Mouse (Mus musculus): Measurements from ENCODE around the gene Def8. TPM values are rescaled to one million over a fixed set of nuclear protein-coding genes. Genes with fewer than 3 reads are reported as not detected.

Gene Def8
- polyA plus RNA-seq, 2 experiments = 8.0 to 10.5 TPM

- no peak for DNase-seq (ENCODE audit: low read depth in 3 of 3, low spot score in 3 of 3)
- no peaks in the 10 kb centered on the region; the same call in 1 of the 2 replicates for H3K9me3 ChIP-seq (ENCODE audit: control insufficient read depth, low read length)
- ATAC-seq (ENCODE audit: insufficient read depth) = no peak
- no peak overlapping the region for H3K4me3 ChIP-seq (ENCODE audit: insufficient read depth in 1 of 2, low read depth in 2 of 2, low read length in 2 of 2)
- TF ChIP-seq EP300 (IDR thresholded peaks at IDR 0.05; ENCODE audit: low read depth) = no peak
- no peak for TF ChIP-seq CTCF (IDR thresholded peaks at IDR 0.05; ENCODE audit: low read depth)
- no peaks in the 10 kb centered on the region for H3K36me3 ChIP-seq (replicated peaks; ENCODE audit: control insufficient read depth, insufficient read depth, low read depth)
- 80% methylated on average over 19 of the region's 19 CpGs for WGBS (ENCODE audit: insufficient replicate concordance)
- no peaks in the 10 kb centered on the region for H3K27me3 ChIP-seq (ENCODE audit: control insufficient read depth, insufficient read depth, low read length)
- H3K27ac ChIP-seq = no peak overlapping the region
- no peak overlapping the region for H3K9ac ChIP-seq (replicated peaks)
- H3K4me2 ChIP-seq (ENCODE audit: low read depth) = no peak overlapping the region
- peaks cover 0 to 7% of the 10 kb centered on the region in 2 experiments; a peak in 2 of 4 replicates for H3K4me1 ChIP-seq (replicated peaks; ENCODE audit: control insufficient read depth in 2 of 2, insufficient read depth in 2 of 2, low read length in 1 of 2)
These were observed 2.0 kb upstream of the Def8 start for GRCm38 (mm10) chr8:123421325-123421724.

DNA sequence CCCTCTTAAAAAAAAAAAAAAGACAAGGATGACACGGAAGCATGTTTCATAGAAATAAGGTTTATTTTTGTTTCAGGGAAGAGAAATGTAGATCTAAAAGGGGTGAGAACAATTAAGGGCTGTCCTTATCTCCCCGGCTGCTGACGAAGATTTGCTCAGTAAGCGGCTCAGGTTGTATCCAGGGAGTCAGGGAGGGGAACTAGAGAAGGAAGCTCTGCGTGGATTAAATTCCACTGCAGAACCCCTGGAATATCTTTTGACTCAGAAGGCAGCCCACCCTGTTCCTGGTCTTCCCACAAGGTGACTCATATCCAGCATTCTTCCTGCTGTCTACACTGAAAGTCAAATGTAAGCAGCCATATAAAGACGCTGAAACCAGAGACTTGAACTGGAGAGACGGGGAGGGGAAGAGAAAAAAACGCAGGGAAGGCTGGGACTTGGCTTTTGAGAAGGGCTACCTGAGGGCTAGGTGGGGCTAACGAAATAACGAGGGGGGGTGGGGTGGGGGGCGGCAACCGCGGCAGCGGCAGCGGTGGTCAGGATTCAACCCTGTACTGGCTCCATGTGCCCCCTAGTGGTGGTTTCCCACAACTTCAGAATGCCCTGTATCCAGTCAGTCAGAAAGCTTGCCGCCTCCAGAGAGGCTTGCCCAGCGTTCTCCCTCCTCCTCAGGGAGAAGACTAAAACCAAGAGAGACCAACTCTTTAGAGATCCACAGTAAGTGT is 1.1 kb upstream of the Def8 start:
- WGBS (ENCODE audit: insufficient replicate concordance) = 4% methylated on average over 17 of the region's 17 CpGs

DNA sequence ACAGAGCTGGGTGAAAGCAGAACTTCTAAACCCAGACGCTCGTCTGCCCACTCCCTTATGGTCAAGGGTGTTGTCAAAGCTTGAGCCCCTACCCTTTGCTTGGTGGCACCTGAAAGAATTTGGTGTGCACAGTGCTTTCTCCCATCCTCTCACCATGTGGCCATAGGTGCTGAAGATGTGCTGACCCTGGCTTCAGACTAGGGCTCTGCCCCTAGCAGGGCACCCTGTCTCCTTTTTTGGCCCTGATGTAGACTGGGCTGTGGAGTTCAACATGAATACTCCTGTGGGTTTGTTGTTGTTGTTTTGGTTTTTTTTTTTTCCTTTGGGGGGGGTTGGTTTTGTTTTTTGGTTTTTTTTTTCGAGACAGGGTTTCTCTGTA is 557 bp upstream of the Def8 start:
- TF ChIP-seq CTCF (IDR thresholded peaks at IDR 0.05; ENCODE audit: low read depth) (no peak), EP300 (IDR thresholded peaks at IDR 0.05; ENCODE audit: low read depth) (no peak)
- Histone ChIP-seq H3K4me2 (ENCODE audit: low read depth) (no peak overlapping the region), H3K27ac (no peak overlapping the region), H3K9ac (replicated peaks) (no peak overlapping the region), H3K4me1 (replicated peaks; ENCODE audit: control insufficient read depth in 2 of 2, insufficient read depth in 2 of 2, low read length in 1 of 2) (no peaks in the 10 kb centered on the region; a peak in 1 of 4 replicates), H3K9me3 (ENCODE audit: control insufficient read depth, low read length) (peaks cover 12% of the 10 kb centered on the region), H3K36me3 (replicated peaks; ENCODE audit: control insufficient read depth, insufficient read depth, low read depth) (no peaks in the 10 kb centered on the region), H3K27me3 (ENCODE audit: control insufficient read depth, insufficient read depth, low read length) (no peaks in the 10 kb centered on the region), H3K4me3 (ENCODE audit: insufficient read depth in 1 of 2, low read depth in 2 of 2, low read length in 2 of 2) (no peak overlapping the region)
- whole genome bisulfite sequencing (ENCODE audit: insufficient replicate concordance) = 5% methylated on average over 3 of the region's 3 CpGs
- ATAC-seq (ENCODE audit: insufficient read depth) (no peak), DNase-seq (ENCODE audit: low read depth in 3 of 3, low spot score in 3 of 3) (no peak)

More for the DNA sequence above, 1.1 kb upstream of the Def8 start:
- peak; percentile 81 for TF ChIP-seq CTCF (IDR thresholded peaks at IDR 0.05; ENCODE audit: low read depth)
- no peak for TF ChIP-seq EP300 (IDR thresholded peaks at IDR 0.05; ENCODE audit: low read depth)
- H3K9ac ChIP-seq (replicated peaks) = no peak overlapping the region; the same call in 1 of the 2 replicates
- no peaks in the 10 kb centered on the region for H3K36me3 ChIP-seq (replicated peaks; ENCODE audit: control insufficient read depth, insufficient read depth, low read depth)
- no peak for DNase-seq (ENCODE audit: low read depth in 3 of 3, low spot score in 3 of 3)
- H3K4me1 ChIP-seq (replicated peaks; ENCODE audit: control insufficient read depth in 2 of 2, insufficient read depth in 2 of 2, low read length in 1 of 2) = peaks cover 0 to 1% of the 10 kb centered on the region in 2 experiments; a peak in 2 of 4 replicates
- 0 out of 2 replicates have a peak, but pooled peaks have one; percentile 31 for ATAC-seq (ENCODE audit: insufficient read depth)
- H3K27ac ChIP-seq = no peak overlapping the region
- peak overlapping the region; percentile 7 to 15; a peak in 2 of 4 replicates for H3K4me3 ChIP-seq (ENCODE audit: insufficient read depth in 1 of 2, low read depth in 2 of 2, low read length in 2 of 2)
- H3K9me3 ChIP-seq (ENCODE audit: control insufficient read depth, low read length) = peaks cover 6% of the 10 kb centered on the region
- H3K4me2 ChIP-seq (ENCODE audit: low read depth) = peak overlapping the region; percentile 62
- no peaks in the 10 kb centered on the region for H3K27me3 ChIP-seq (ENCODE audit: control insufficient read depth, insufficient read depth, low read length)

DNA sequence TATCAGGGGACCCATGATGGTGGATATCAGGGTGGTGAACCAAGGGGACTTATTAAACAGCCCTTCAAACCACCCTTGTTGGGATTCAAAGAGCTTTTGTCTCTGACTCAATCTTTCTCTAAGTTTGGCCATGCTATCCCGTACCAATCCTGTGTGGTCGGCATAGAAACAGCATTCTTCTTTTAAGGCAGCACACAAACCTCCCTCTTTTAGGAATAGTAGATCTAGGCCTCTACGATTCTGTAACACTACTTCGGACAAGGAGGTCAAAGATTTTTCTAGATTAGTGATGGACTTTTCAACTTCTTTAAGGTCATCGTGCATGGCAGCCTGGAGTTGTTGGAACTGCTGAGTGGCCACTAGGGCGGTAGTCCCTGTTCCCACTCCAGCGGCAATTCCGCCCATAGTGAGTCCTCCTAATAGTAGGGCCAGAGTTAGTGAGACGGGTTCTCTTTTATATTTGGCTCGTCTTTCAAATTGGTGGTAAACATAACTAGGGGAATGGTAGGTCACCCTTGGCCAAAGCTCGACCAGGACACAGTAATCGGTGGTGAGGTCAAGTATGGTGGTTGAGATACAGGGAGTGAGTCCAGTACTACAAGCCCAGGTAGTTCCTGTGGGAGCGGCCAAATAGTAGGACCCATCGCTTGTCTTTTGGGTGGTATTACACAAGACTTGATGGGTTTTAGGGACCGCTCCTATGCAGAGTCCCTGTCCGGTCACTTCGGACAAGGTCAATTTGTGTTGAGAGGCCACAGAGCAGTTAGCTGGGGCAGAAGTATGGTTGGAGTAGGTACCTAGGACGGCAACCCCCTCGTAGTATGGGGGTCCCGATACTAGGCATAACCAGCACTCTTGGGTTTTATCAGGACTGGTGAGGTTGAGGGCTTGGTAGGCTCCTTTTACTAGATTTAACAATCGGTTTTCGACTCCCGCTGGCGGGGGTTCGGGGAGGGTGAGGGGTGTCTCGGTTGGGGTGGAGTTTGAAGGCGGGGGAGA is 3.5 kb downstream of the Def8 start:
- H3K9me3 ChIP-seq (ENCODE audit: control insufficient read depth, low read length) = peaks cover 28% of the 10 kb centered on the region

More for the DNA sequence above, 3.5 kb downstream of the Def8 start:
- H3K27ac ChIP-seq = no peak overlapping the region
- H3K36me3 ChIP-seq (replicated peaks; ENCODE audit: control insufficient read depth, insufficient read depth, low read depth) = no peaks in the 10 kb centered on the region
- H3K9ac ChIP-seq (replicated peaks) = no peak overlapping the region
- H3K4me3 ChIP-seq (ENCODE audit: insufficient read depth in 1 of 2, low read depth in 2 of 2, low read length in 2 of 2) = no peak overlapping the region
- DNase-seq (ENCODE audit: low read depth in 3 of 3, low spot score in 3 of 3) (no peak), ATAC-seq (ENCODE audit: insufficient read depth) (no peak)
- H3K27me3 ChIP-seq (ENCODE audit: control insufficient read depth, insufficient read depth, low read length) = no peaks in the 10 kb centered on the region
- TF ChIP-seq EP300 (IDR thresholded peaks at IDR 0.05; ENCODE audit: low read depth) (no peak), CTCF (IDR thresholded peaks at IDR 0.05; ENCODE audit: low read depth) (no peak)
- no peak overlapping the region for H3K4me2 ChIP-seq (ENCODE audit: low read depth)
- no peaks in the 10 kb centered on the region; a peak in 1 of 4 replicates for H3K4me1 ChIP-seq (replicated peaks; ENCODE audit: control insufficient read depth in 2 of 2, insufficient read depth in 2 of 2, low read length in 1 of 2)
- 86% methylated on average over 27 of the region's 27 CpGs for WGBS (ENCODE audit: insufficient replicate concordance)

All from liver, embryonic 14.5 days (tissue).